Mouse (Mus musculus) right cerebral cortex, postnatal 36 days (tissue): ENCODE data around the gene Zfp940.
A peak's percentile ranks its signal among the peaks of the same experiment; 100 is the strongest.

Experiments
- DNase-seq, 2 experiments: peaks; one replicate each; pipeline ENCODE4 v3.0.0; 2022; ENCODE audit warnings: low spot score in 2 of 2, mixed read lengths in 1 of 2

Gene Zfp940

DNA sequence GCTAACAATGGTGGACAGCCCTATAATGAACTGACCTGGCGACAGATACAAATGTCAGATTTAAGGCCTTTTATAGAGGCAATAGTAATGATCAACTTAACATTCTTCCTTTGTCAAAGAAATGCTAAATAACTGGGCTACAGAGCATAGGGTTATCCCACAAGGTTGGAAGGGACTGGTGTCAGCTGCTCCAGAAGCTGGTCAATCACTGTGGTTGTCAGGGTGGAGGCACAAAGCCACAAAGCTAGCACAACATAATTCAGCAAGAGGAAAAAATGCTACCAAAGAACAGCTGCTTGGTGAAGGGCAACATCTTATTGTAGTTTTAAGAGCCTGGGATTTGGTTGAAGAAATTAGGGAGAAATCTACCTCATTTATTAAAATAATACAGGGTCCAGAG lies 41.2 kb downstream of the Zfp940 start:
- no peak for DNase-seq

DNA sequence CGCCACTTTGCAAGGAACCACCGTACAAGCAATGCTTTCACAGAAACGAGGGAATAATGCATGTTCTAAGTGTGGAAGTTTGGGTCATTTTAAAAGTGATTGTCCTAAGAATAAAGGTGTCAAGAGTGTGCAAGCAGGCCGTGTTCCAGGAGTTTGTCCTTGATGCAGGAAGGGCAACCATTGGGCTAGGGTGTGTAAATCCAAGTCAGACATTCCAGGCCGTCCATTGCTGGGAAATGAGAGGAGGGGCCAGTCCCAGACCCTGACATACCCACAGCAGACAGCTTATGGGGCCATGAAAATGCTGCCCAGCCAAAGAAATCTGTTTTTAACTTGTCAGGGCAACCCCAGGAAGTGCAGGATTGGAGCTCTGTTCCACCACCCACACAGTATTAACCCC lies 46.4 kb downstream of the Zfp940 start:
- DNase-seq, result no peak

- DNase-seq, result no peak
Observed at GRCm38 (mm10) chr7:29792906-29793305, 60.6 kb downstream of the Zfp940 start.

DNA sequence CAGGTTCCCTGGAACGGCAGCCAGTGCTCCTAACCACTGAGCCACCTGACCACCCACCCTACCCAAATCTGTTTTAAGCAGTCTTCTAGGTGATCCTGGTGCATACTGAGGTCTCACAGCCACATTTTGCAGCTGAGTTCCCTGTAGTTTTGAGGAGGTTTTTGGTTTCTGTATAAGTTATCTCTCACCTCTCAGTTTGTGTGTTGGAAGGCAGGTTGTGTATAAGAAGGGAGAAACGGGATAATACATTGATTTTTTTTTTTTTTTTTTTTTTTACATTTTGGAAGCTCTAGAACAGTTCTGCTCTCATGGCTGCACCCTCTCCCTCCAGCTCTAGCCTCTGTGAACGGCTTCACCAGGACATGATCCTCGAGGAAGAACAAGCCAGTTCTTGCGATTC lies 67.6 kb downstream of the Zfp940 start:
- no peak for DNase-seq

DNA sequence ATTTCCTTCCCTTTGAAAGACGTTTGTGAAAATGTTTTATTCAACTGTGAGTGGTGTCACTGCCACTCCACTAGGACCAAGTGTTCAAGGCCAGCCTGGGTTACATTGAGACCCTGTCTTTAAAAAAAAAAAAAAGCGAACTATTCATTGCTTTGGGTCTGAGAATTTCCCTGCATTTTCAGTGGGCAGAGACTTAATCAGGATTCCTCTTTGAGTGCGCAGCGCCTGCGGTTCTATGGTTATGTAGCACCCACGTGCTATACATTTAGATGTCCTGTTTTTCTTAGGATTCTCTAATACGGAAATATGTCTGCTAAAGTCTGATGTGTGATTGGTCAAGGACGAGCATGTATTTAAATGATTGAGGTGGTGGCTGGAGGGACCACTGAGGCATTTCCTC lies 68.4 kb downstream of the Zfp940 start:
- no peak for DNase-seq

DNA sequence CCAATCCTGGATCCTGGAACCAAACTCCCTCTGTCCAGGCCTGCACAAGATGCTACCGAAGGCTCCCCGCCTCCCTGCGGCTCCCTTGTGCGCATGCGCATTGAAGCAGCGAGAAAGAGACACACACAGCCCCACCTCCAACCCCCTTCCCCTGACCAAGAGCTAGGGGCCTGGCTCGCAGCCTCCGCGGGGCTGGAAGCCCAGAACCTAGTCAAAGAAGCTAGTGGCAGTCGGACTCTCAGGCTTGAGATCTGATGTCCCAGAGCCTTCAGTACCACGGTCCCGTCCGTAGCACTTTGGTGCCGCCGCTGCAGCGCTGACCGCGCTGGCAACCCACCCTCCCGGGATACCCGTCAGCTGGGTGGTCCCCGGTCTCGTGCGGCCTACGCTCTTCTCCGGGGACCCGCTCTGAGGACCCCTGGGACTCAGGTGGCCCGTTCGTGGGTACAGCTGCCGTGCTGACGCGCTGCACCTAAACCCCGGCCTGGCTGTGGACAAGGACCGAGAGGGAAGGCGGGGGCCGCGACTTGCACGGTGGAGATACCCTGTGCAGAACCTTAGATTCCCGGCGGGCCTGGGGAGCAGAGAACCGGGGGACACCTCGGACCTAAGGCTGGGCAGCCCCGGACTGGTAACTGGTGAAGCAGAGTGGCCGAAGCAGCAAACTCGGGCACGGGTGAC lies 69.5 kb downstream of the Zfp940 start, which contains the start of gene Zfp30:
TSS of gene Zfp30 (plus strand) at position 128 of the 681 bp plus-strand sequence.
- peak; percentile 81 to 82 for DNase-seq
